Mouse (Mus musculus): ENCODE measurements around the gene Tmbim1. TPM values are rescaled to one million over a fixed set of nuclear protein-coding genes. Genes with fewer than 3 reads are reported as not detected.

Tmbim1 gene
- total and polyA plus RNA-seq, 3 experiments, result 26.6 to 35.1 (median 32.4) TPM

GRCm38 (mm10) chr1:74256782-74257181 is 48.6 kb downstream of the Tmbim1 start:
- DNase-seq (ENCODE audit: extremely low read depth), result no peak
- TF ChIP-seq JUN (IDR thresholded peaks at IDR 0.05; ENCODE audit: insufficient read depth, low read depth, low read length) (no peak), USF1 (IDR thresholded peaks at IDR 0.05; ENCODE audit: low read depth, low read length) (no peak), MXI1 (IDR thresholded peaks at IDR 0.05; ENCODE audit: low read depth, low read length) (no peak), NELFE (IDR thresholded peaks at IDR 0.05; ENCODE audit: low read depth, low read length) (no peak)
- no peaks in the 10 kb centered on the region for H3K9me3 ChIP-seq (replicated peaks; ENCODE audit: low read length)
- no peak overlapping the region for H3K9ac ChIP-seq (ENCODE audit: insufficient read depth, low read depth)
- dilution Hi-C loops (cut with MboI; ENCODE audit: extremely low pct_ligation_motif_present, extremely low pct_unique_long_range_greater_than_20kb, low sequenced_read_pairs), result no loop called here
- H3K27me3 ChIP-seq (replicated peaks), result no peaks in the 10 kb centered on the region
- H3K4me1 ChIP-seq (ENCODE audit: control insufficient read depth in 1 of 2, insufficient read depth in 2 of 2), result peaks cover 11 to 39% of the 10 kb centered on the region in 2 experiments
- H3K4me2 ChIP-seq (ENCODE audit: insufficient read depth, low read depth, poor library complexity, severe bottlenecking), result no peak overlapping the region
- H3K36me3 ChIP-seq (replicated peaks in 1 of 2; ENCODE audit: control insufficient read depth in 1 of 2, insufficient read depth in 1 of 2, low read length in 1 of 2), result peaks cover 62 to 88% of the 10 kb centered on the region in 2 experiments
- in situ Hi-C loops (cut with MboI; ENCODE audit: low pct_ligation_motif_present, low pct_unique_long_range_greater_than_20kb, low sequenced_read_pairs), result no loop called here
- no peak overlapping the region for H3K4me3 ChIP-seq (replicated peaks in 1 of 3; ENCODE audit: low read depth in 2 of 3, low read length in 2 of 3, poor library complexity in 1 of 3)
- peaks cover 38% of the 10 kb centered on the region for H3K79me2 ChIP-seq (replicated peaks; ENCODE audit: control insufficient read depth, extremely low read depth, insufficient read depth, poor library complexity, severe bottlenecking)
- peak overlapping the region; percentile 17; the same call in 1 of the 2 replicates for H3K27ac ChIP-seq (ENCODE audit: insufficient read depth, low read depth)

- H3K36me3 ChIP-seq (replicated peaks in 1 of 2; ENCODE audit: control insufficient read depth in 1 of 2, insufficient read depth in 1 of 2, low read length in 1 of 2), result peaks cover 72 to 90% of the 10 kb centered on the region in 2 experiments
- no peak overlapping the region for H3K4me2 ChIP-seq (ENCODE audit: insufficient read depth, low read depth, poor library complexity, severe bottlenecking)
- DNase-seq (ENCODE audit: extremely low read depth), result no peak
- H3K27me3 ChIP-seq (replicated peaks), result no peaks in the 10 kb centered on the region
- no peak overlapping the region for H3K27ac ChIP-seq (ENCODE audit: insufficient read depth, low read depth)
- H3K79me2 ChIP-seq (replicated peaks; ENCODE audit: control insufficient read depth, extremely low read depth, insufficient read depth, poor library complexity, severe bottlenecking), result peaks cover 34% of the 10 kb centered on the region
- dilution Hi-C loops (cut with MboI; ENCODE audit: extremely low pct_ligation_motif_present, extremely low pct_unique_long_range_greater_than_20kb, low sequenced_read_pairs), result no loop called here
- peaks cover 11 to 39% of the 10 kb centered on the region in 2 experiments for H3K4me1 ChIP-seq (ENCODE audit: control insufficient read depth in 1 of 2, insufficient read depth in 2 of 2)
- in situ Hi-C loops (cut with MboI; ENCODE audit: low pct_ligation_motif_present, low pct_unique_long_range_greater_than_20kb, low sequenced_read_pairs), result no loop called here
- H3K4me3 ChIP-seq (replicated peaks in 1 of 3; ENCODE audit: low read depth in 2 of 3, low read length in 2 of 3, poor library complexity in 1 of 3), result no peak overlapping the region
- H3K9me3 ChIP-seq (replicated peaks; ENCODE audit: low read length), result no peaks in the 10 kb centered on the region
- H3K9ac ChIP-seq (ENCODE audit: insufficient read depth, low read depth), result no peak overlapping the region
- no peak for TF ChIP-seq KAT2A (IDR thresholded peaks at IDR 0.05; ENCODE audit: insufficient replicate concordance, low read length)
- no peak for TF ChIP-seq SMC3 (IDR thresholded peaks at IDR 0.05; ENCODE audit: low read depth, low read length)
- no peak for TF ChIP-seq CHD1 (IDR thresholded peaks at IDR 0.05; ENCODE audit: low read depth, low read length)
- TF ChIP-seq UBTF (IDR thresholded peaks at IDR 0.05; ENCODE audit: low read depth, low read length), result no peak
- TF ChIP-seq CHD2 (IDR thresholded peaks at IDR 0.05; ENCODE audit: low read length), result no peak
- TF ChIP-seq SIN3A (IDR thresholded peaks at IDR 0.05; ENCODE audit: low read length), result no peak
Observed at GRCm38 (mm10) chr1:74255704-74256345, 49.6 kb downstream of the Tmbim1 start.

GRCm38 (mm10) chr1:74250096-74250495 is 55.3 kb downstream of the Tmbim1 start:
- Histone ChIP-seq H3K9me3 (replicated peaks; ENCODE audit: low read length) (no peaks in the 10 kb centered on the region), H3K27me3 (replicated peaks) (no peaks in the 10 kb centered on the region), H3K4me2 (ENCODE audit: insufficient read depth, low read depth, poor library complexity, severe bottlenecking) (no peak overlapping the region), H3K9ac (ENCODE audit: insufficient read depth, low read depth) (no peak overlapping the region; the same call in 1 of the 2 replicates), H3K4me3 (replicated peaks in 1 of 3; ENCODE audit: low read depth in 2 of 3, low read length in 2 of 3, poor library complexity in 1 of 3) (no peak overlapping the region), H3K79me2 (replicated peaks; ENCODE audit: control insufficient read depth, extremely low read depth, insufficient read depth, poor library complexity, severe bottlenecking) (peaks cover 47% of the 10 kb centered on the region), H3K36me3 (replicated peaks in 1 of 2; ENCODE audit: control insufficient read depth in 1 of 2, insufficient read depth in 1 of 2, low read length in 1 of 2) (peaks cover 45 to 76% of the 10 kb centered on the region in 2 experiments), H3K4me1 (ENCODE audit: control insufficient read depth in 1 of 2, insufficient read depth in 2 of 2) (peaks cover 14 to 54% of the 10 kb centered on the region in 2 experiments), H3K27ac (ENCODE audit: insufficient read depth, low read depth) (peak overlapping the region; percentile 46)
- in situ Hi-C loops (cut with MboI; ENCODE audit: low pct_ligation_motif_present, low pct_unique_long_range_greater_than_20kb, low sequenced_read_pairs), result no loop called here
- DNase-seq (ENCODE audit: extremely low read depth), result no peak
- TF ChIP-seq E2F4 (IDR thresholded peaks at IDR 0.05; ENCODE audit: insufficient replicate concordance, low read depth, low read length) (no peak), IRF4 (IDR thresholded peaks at IDR 0.05; ENCODE audit: low read depth, low read length) (0 out of 2 replicates have a peak, but pooled peaks have one; percentile 28), EP300 (IDR thresholded peaks at IDR 0.05; ENCODE audit: low read length) (0 out of 2 replicates have a peak, but pooled peaks have one; percentile 20), TCF12 (IDR thresholded peaks at IDR 0.05; ENCODE audit: low read depth, low read length) (0 out of 2 replicates have a peak, but pooled peaks have one; percentile 23), KAT2A (IDR thresholded peaks at IDR 0.05; ENCODE audit: insufficient replicate concordance, low read length) (no peak)
- dilution Hi-C loops (cut with MboI; ENCODE audit: extremely low pct_ligation_motif_present, extremely low pct_unique_long_range_greater_than_20kb, low sequenced_read_pairs), result no loop called here
